Mouse (Mus musculus) right cerebral cortex, postnatal 4 days (tissue): ENCODE measurements around the gene Paox.

Source experiments
- DNase-seq: peaks from one replicate; pipeline ENCODE4 v3.0.0-alpha.2; 2022

Gene Paox

GRCm38 (mm10) chr7:140179176-140179575 lies 63.6 kb downstream of the Paox start:
- DNase-seq: no peak

- no peak for DNase-seq
Observed at GRCm38 (mm10) chr7:140180692-140181091, 65.1 kb downstream of the Paox start.

- DNase-seq: no peak
Observed at GRCm38 (mm10) chr7:140184206-140184605, 68.6 kb downstream of the Paox start.
